Mouse (Mus musculus): ENCODE measurements around the gene Gm8773.

GRCm38 (mm10) chr5:5562435-5562834, 11.2 kb upstream of the Gm8773 start:
- no peak for TF ChIP-seq POLR2A (IDR thresholded peaks at IDR 0.05; ENCODE audit: extremely low read depth, insufficient read depth, low read length)
- no peak for TF ChIP-seq CTCF (IDR thresholded peaks at IDR 0.05; ENCODE audit: extremely low read depth, insufficient read depth, low read length)
